Mouse (Mus musculus) left cerebral cortex, adult 2 months (tissue): ENCODE data around the gene E130114P18Rik. TPM values are rescaled to one million over a fixed set of nuclear protein-coding genes. Genes with fewer than 3 reads are reported as not detected.

Source experiments
- DNase-seq, 2 experiments: peaks; one replicate each; pipeline ENCODE4 v3.0.0; 2021 to 2022; ENCODE audit warnings: low spot score in 2 of 2, mixed read lengths in 1 of 2; ENCODE audit errors: extremely low spot score in 1 of 2
- H3K27ac ChIP-seq: fragments of 200-600 bp; 2 replicates; pipeline ENCODE4 v1.8.1; 2022
- H3K4me3 ChIP-seq: fragments of 200-600 bp; 2 replicates; pipeline ENCODE4 v1.8.1; 2022
- CTCF ChIP-seq: fragments of 200-600 bp; IDR thresholded peaks from 2 replicates; pipeline ENCODE4 v1.8.1; 2022; ENCODE audit warnings: antibody characterized with exemption, mild to moderate bottlenecking, moderate library complexity
- intact Hi-C: fragments of 180-260 bp; cut with DNase I; formaldehyde crosslinking; loops from one replicate; pipeline ENCODE4 v1.15.1; 2025
- total RNA-seq, 2 experiments: library from RNA; stranded (reverse); gene quantifications; 2 replicates each; pipeline ENCODE4 v1.2.3; 2021

The E130114P18Rik gene
- total RNA-seq, 2 experiments from 2014 or later, result 3.7 to 4.9 TPM

DNA sequence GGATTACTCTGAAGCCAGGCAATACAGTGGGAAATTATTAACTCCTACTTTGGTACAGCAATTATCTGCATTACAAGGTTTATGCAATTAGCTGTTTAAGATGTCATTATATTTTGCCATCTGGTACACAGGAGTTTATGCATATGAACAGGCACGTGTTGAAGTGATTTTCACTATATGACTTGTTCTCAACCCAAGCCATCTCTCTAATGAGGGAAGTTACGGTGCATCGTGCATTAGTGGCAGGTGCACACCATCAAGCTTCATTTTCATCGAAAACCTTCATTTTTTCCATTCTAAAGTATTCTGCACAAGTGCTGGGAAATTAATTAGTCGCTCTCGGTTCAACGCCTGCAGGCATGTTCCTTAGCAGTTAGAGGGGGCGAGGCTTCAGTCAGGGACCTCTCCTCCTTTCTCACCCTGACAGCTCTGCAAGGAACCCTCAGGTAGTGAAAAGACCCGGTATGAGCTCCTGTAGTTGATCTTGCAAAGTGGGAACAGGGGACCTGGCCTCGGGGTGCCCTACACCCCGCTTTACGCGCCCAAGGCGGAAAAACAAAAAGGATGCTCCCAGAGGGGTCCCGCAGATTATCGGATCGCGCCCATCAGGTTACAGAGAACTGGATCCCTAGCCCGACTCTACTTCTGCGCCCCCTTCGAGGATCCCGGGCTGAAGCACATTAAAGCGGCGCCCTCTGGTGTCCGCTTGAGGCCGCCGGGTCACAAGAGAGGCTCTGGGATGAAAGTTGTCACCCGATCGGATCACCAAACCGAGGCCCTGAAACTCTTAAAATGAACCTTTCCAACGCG, 32.4 kb downstream of the E130114P18Rik start:
- Histone ChIP-seq H3K4me3 (peak overlapping the region; percentile 49), H3K27ac (no peak overlapping the region)
- intact Hi-C loops, result loop anchor here (1.0 to 10.0 kb wide), 5 partner anchors 69 to 1048 kb away; no protein-coding TSS in a partner anchor
- DNase-seq, result peak; percentile 74 to 77
- TF ChIP-seq CTCF, result peak; percentile 88

DNA sequence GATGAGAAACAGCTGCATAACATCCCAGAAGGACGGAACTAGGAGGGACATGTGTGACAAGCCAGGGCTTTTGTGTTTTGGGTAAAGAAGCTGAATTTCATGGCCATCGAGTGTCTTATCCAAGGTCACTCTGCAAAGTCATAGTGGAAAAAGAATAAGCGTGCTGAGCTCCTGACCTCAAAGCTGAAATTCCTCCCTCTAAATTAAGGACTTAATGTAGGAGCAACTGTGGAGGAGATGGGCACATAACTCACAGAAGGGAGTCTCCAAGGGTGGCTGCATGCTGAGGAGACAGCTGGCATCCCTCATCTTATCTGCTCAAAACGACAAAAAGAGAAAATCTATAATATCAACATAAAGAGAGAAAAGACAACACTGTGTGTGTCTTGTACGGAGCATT, 33.9 kb downstream of the E130114P18Rik start:
- Histone ChIP-seq H3K4me3 (no peak overlapping the region), H3K27ac (no peak overlapping the region)
- no peak for TF ChIP-seq CTCF
- DNase-seq, result no peak
- intact Hi-C loops, result loop anchor here (2.0 to 10.0 kb wide), 2 partner anchors 67 to 949 kb away; no protein-coding TSS in a partner anchor

- no peak for DNase-seq
- H3K4me3 ChIP-seq, result no peak overlapping the region
- intact Hi-C loops, result no loop called here
- H3K27ac ChIP-seq, result no peak overlapping the region
- TF ChIP-seq CTCF, result no peak
Measured at GRCm38 (mm10) chr4:97733392-97733791, 44.5 kb downstream of the E130114P18Rik start.

DNA sequence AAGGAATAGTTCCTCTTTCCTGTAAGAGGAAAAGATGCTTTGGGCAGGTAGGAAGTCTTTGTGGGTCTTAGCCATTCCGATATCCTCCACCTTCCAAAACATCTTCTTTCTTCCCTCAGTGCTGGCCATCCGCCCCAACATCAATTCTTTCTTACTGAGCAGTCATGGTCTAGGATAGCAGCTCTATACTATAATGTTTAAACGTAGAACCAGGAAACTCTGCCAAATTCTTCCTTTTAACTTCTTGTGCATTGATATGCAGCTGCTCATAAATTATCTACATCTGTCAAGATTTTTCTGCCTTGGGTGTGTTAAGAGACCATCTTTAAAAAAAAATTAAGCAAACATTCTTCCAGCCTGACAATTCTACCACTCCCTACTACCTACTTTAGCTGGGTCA, 47.5 kb downstream of the E130114P18Rik start:
- no peak overlapping the region for H3K27ac ChIP-seq
- H3K4me3 ChIP-seq, result no peak overlapping the region
- intact Hi-C loops, result no loop called here
- TF ChIP-seq CTCF, result no peak
- DNase-seq, result no peak

- intact Hi-C loops, result no loop called here
- Histone ChIP-seq H3K27ac (no peak overlapping the region), H3K4me3 (no peak overlapping the region)
- TF ChIP-seq CTCF, result no peak
- no peak for DNase-seq
Measured at GRCm38 (mm10) chr4:97729999-97730398, 47.9 kb downstream of the E130114P18Rik start.

GRCm38 (mm10) chr4:97728520-97728919, 49.4 kb downstream of the E130114P18Rik start:
- intact Hi-C loops, result no loop called here
- no peak for DNase-seq
- no peak for TF ChIP-seq CTCF
- Histone ChIP-seq H3K4me3 (no peak overlapping the region), H3K27ac (no peak overlapping the region)

- no peak for DNase-seq
- Histone ChIP-seq H3K4me3 (no peak overlapping the region), H3K27ac (no peak overlapping the region)
- TF ChIP-seq CTCF, result no peak
- intact Hi-C loops, result no loop called here
Measured at GRCm38 (mm10) chr4:97723374-97723773, 54.5 kb downstream of the E130114P18Rik start.

- no peak for DNase-seq
- Histone ChIP-seq H3K4me3 (no peak overlapping the region), H3K27ac (no peak overlapping the region)
- no peak for TF ChIP-seq CTCF
- intact Hi-C loops, result no loop called here
Measured at GRCm38 (mm10) chr4:97722666-97723065, 55.2 kb downstream of the E130114P18Rik start.

DNA sequence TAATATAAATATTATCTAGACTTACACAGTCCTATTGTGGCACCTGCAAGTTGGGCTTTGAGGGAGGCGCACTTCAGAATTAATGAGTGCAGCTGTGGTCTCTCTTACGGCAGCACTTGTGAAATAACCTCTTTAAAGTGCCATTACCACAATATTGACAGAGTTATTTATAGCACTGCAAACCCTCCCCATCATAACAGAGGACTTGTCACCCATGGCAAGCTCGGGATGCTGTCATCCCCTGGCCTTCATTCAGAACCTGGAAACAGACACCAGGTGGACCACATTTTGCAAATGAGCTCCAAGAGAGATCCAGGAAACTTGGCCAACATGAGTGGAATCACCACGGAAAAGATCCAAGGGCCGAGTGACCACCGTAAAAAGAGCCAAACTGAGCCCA, 63.3 kb downstream of the E130114P18Rik start:
- no peak for TF ChIP-seq CTCF
- Histone ChIP-seq H3K27ac (no peak overlapping the region), H3K4me3 (no peak overlapping the region)
- no peak for DNase-seq
- intact Hi-C loops, result no loop called here

- intact Hi-C loops, result no loop called here
- TF ChIP-seq CTCF, result no peak
- DNase-seq, result no peak
- H3K27ac ChIP-seq, result no peak overlapping the region
- no peak overlapping the region for H3K4me3 ChIP-seq
Measured at GRCm38 (mm10) chr4:97714101-97714615, 63.7 kb downstream of the E130114P18Rik start.

- DNase-seq, result no peak
- intact Hi-C loops, result no loop called here
- TF ChIP-seq CTCF, result no peak
- no peak overlapping the region for H3K27ac ChIP-seq
- H3K4me3 ChIP-seq, result no peak overlapping the region
Measured at GRCm38 (mm10) chr4:97712547-97712946, 65.3 kb downstream of the E130114P18Rik start.

DNA sequence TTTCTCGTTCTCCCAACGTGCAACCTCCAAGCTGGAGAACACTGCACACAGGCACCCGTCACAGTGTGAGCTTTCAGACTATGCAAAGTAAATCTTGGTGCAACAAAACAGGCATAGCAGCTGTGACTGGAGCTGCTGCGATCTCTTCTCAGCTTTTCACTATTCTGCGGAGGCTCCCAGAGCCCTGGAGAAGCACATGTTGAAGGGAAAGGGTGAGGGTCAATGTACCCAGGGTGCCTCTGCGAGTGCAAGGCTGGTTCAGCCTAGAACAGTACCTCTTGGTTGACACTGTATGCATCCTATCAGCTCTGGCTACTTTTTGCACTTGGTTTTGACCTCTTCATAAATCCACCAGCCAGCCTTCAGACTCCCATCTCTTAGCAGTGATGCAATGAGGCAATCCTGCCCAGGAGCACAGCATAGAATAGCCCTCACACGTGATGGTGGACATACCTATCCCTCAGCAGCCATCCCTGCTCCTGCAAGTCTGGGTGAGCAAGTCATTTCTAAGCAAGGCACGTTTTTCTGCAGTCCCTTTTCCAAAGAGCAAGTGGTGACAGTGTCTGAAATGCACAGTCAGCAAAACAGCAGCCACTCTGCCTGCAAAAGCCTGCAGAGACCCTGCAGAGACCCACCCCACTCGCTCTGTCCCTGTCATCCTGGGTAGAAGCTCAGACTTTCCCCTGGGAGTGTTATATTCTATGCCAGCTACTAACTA, 67.7 kb downstream of the E130114P18Rik start:
- no peak for TF ChIP-seq CTCF
- DNase-seq, result no peak

More for the DNA sequence above, 67.7 kb downstream of the E130114P18Rik start:
- H3K27ac ChIP-seq, result no peak overlapping the region
- no peak overlapping the region for H3K4me3 ChIP-seq
- intact Hi-C loops, result no loop called here
